Mouse (Mus musculus) hindbrain, embryonic 12.5 days (tissue): Measurements from ENCODE around the gene Ffar3. TPM values are rescaled to one million over a fixed set of nuclear protein-coding genes. Genes with fewer than 3 reads are reported as not detected.

Experiments
- ATAC-seq: fragments of 200-750 bp; cut with Nextera tagmentation; 2 replicates; pipeline ENCODE4 v1.8.0; 2017; ENCODE audit warnings: moderate TSS enrichment; ENCODE audit not compliant: low FRiP score
- H3K27ac ChIP-seq: fragments of 300-500 bp; sonication (generic); 2 replicates; pipeline ENCODE4 v1.5.1; 2016; ENCODE audit warnings: mild to moderate bottlenecking
- H3K27me3 ChIP-seq: fragments of 300-500 bp; sonication (generic); 2 replicates; pipeline ENCODE4 v1.6.1; 2016; ENCODE audit warnings: mild to moderate bottlenecking
- H3K36me3 ChIP-seq: fragments of 300-500 bp; sonication (generic); 2 replicates; pipeline ENCODE4 v1.6.1; 2016; ENCODE audit warnings: mild to moderate bottlenecking
- H3K4me1 ChIP-seq: fragments of 300-500 bp; sonication (generic); 2 replicates; pipeline ENCODE4 v1.6.1; 2016
- H3K4me2 ChIP-seq: fragments of 300-500 bp; sonication (generic); replicated peaks from 2 replicates; pipeline ENCODE4 v1.6.1; 2016; ENCODE audit warnings: mild to moderate bottlenecking
- H3K4me3 ChIP-seq: fragments of 300-500 bp; sonication (generic); 2 replicates; pipeline ENCODE4 v1.5.1; 2016; ENCODE audit warnings: mild to moderate bottlenecking
- H3K9ac ChIP-seq: fragments of 300-500 bp; sonication (generic); 2 replicates; pipeline ENCODE4 v1.6.1; 2016; ENCODE audit warnings: mild to moderate bottlenecking, moderate library complexity
- H3K9me3 ChIP-seq: fragments of 300-500 bp; sonication (generic); replicated peaks from 2 replicates; pipeline ENCODE4 v1.6.1; 2016; ENCODE audit warnings: mild to moderate bottlenecking
- WGBS: fragments of 180-500 bp; shearing (Covaris S2); methylation state at CpG from one replicate; pipeline ENCODE4 v1.1.7; 2016; 5-methylcytosine and 5-hydroxymethylcytosine counted together
- polyA plus RNA-seq: library from polyadenylated mRNA; unstranded; fragments of >200 nt; fragmentation: Nextera tagmentation; extraction: Ambion mirVana; gene quantifications from 2 replicates; pipeline ENCODE4 v1.2.1, GENCODE M21; 2016

Ffar3 gene
- not detected in 2 replicates for polyA plus RNA-seq

- no peak within 1 kb of the TSS for H3K4me3 ChIP-seq
- no peak within 1 kb of the TSS for H3K27ac ChIP-seq
- no peak for ATAC-seq
- H3K9me3 ChIP-seq = no peaks in the 10 kb centered on the region
- H3K36me3 ChIP-seq = no peaks in the 10 kb centered on the region
- H3K4me2 ChIP-seq = no peak within 1 kb of the TSS
- H3K9ac ChIP-seq = no peak within 1 kb of the TSS
- 83% methylated on average over 6 of the region's 6 CpGs for WGBS
- no peaks in the 10 kb centered on the region for H3K4me1 ChIP-seq
- H3K27me3 ChIP-seq = no peaks in the 10 kb centered on the region
These were observed at the start of gene Ffar3 for GRCm38 (mm10) chr7:30856078-30856477. Gene Ffar3 (minus strand): TSS chr7:30856178.

GRCm38 (mm10) chr7:30904042-30904441 lies 48.1 kb upstream of the Ffar3 start:
- H3K4me3 ChIP-seq = no peak overlapping the region
- 43% methylated on average over 4 of the region's 4 CpGs for WGBS
- H3K9me3 ChIP-seq = no peaks in the 10 kb centered on the region
- H3K4me1 ChIP-seq = peaks cover 10% of the 10 kb centered on the region
- no peak overlapping the region for H3K27ac ChIP-seq
- 0 out of 2 replicates have a peak, but pooled peaks cover 3% of the 10 kb centered on the region for H3K27me3 ChIP-seq
- ATAC-seq = no peak
- no peak overlapping the region for H3K9ac ChIP-seq
- no peak overlapping the region for H3K4me2 ChIP-seq
- no peaks in the 10 kb centered on the region for H3K36me3 ChIP-seq

GRCm38 (mm10) chr7:30895217-30895616 lies 39.2 kb upstream of the Ffar3 start:
- 87% methylated on average over 3 of the region's 3 CpGs for WGBS
- H3K4me1 ChIP-seq = no peaks in the 10 kb centered on the region
- no peak overlapping the region for H3K27ac ChIP-seq
- no peak overlapping the region for H3K4me3 ChIP-seq
- no peak for ATAC-seq
- H3K4me2 ChIP-seq = no peak overlapping the region
- H3K9me3 ChIP-seq = no peaks in the 10 kb centered on the region
- no peaks in the 10 kb centered on the region for H3K27me3 ChIP-seq
- H3K9ac ChIP-seq = no peak overlapping the region
- no peaks in the 10 kb centered on the region for H3K36me3 ChIP-seq

- Histone ChIP-seq H3K9me3 (no peaks in the 10 kb centered on the region), H3K27me3 (no peaks in the 10 kb centered on the region), H3K4me3 (no peak overlapping the region), H3K36me3 (no peaks in the 10 kb centered on the region), H3K9ac (no peak overlapping the region), H3K4me2 (no peak overlapping the region), H3K4me1 (no peaks in the 10 kb centered on the region), H3K27ac (no peak overlapping the region)
- WGBS = 51% methylated on average over 3 of the region's 3 CpGs
- ATAC-seq = no peak
These were observed 36.5 kb upstream of the Ffar3 start for GRCm38 (mm10) chr7:30892515-30892914.

GRCm38 (mm10) chr7:30891746-30892145 lies 35.8 kb upstream of the Ffar3 start:
- no peak overlapping the region for H3K9ac ChIP-seq
- no peak overlapping the region for H3K4me3 ChIP-seq
- 87% methylated on average over 9 of the region's 9 CpGs for WGBS
- no peak overlapping the region for H3K4me2 ChIP-seq
- no peaks in the 10 kb centered on the region for H3K36me3 ChIP-seq
- H3K27ac ChIP-seq = no peak overlapping the region
- no peaks in the 10 kb centered on the region for H3K27me3 ChIP-seq
- ATAC-seq = no peak
- no peaks in the 10 kb centered on the region for H3K9me3 ChIP-seq
- no peaks in the 10 kb centered on the region for H3K4me1 ChIP-seq

- H3K9me3 ChIP-seq = no peaks in the 10 kb centered on the region
- no peak overlapping the region for H3K9ac ChIP-seq
- no peak for ATAC-seq
- no peak overlapping the region for H3K4me3 ChIP-seq
- WGBS = 71% methylated on average over 2 of the region's 2 CpGs
- no peak overlapping the region for H3K27ac ChIP-seq
- no peak overlapping the region for H3K4me2 ChIP-seq
- H3K4me1 ChIP-seq = no peaks in the 10 kb centered on the region
- no peaks in the 10 kb centered on the region for H3K36me3 ChIP-seq
- no peaks in the 10 kb centered on the region for H3K27me3 ChIP-seq
These were observed 34.7 kb upstream of the Ffar3 start for GRCm38 (mm10) chr7:30890681-30891080.

- no peak for ATAC-seq
- WGBS = 79% methylated on average over 7 of the region's 7 CpGs
- no peak overlapping the region for H3K9ac ChIP-seq
- H3K27me3 ChIP-seq = no peaks in the 10 kb centered on the region
- no peaks in the 10 kb centered on the region for H3K9me3 ChIP-seq
- no peaks in the 10 kb centered on the region for H3K4me1 ChIP-seq
- no peak overlapping the region for H3K4me2 ChIP-seq
- no peak overlapping the region for H3K27ac ChIP-seq
- no peak overlapping the region for H3K4me3 ChIP-seq
- H3K36me3 ChIP-seq = no peaks in the 10 kb centered on the region
These were observed 32.8 kb upstream of the Ffar3 start for GRCm38 (mm10) chr7:30888786-30889185.

GRCm38 (mm10) chr7:30887568-30888188 lies 31.7 kb upstream of the Ffar3 start:
- ATAC-seq = no peak
- no peaks in the 10 kb centered on the region for H3K9me3 ChIP-seq
- no peak overlapping the region for H3K27ac ChIP-seq
- 83% methylated on average over 14 of the region's 14 CpGs for WGBS
- no peak overlapping the region for H3K4me3 ChIP-seq
- no peaks in the 10 kb centered on the region for H3K4me1 ChIP-seq
- no peak overlapping the region for H3K4me2 ChIP-seq
- H3K9ac ChIP-seq = no peak overlapping the region
- no peaks in the 10 kb centered on the region for H3K36me3 ChIP-seq
- no peaks in the 10 kb centered on the region for H3K27me3 ChIP-seq

GRCm38 (mm10) chr7:30886852-30887251 lies 30.9 kb upstream of the Ffar3 start:
- H3K4me3 ChIP-seq = no peak overlapping the region
- 80% methylated on average over 4 of the region's 4 CpGs for WGBS
- H3K27ac ChIP-seq = no peak overlapping the region
- H3K36me3 ChIP-seq = no peaks in the 10 kb centered on the region
- H3K4me1 ChIP-seq = no peaks in the 10 kb centered on the region
- H3K9me3 ChIP-seq = no peaks in the 10 kb centered on the region
- no peaks in the 10 kb centered on the region for H3K27me3 ChIP-seq
- no peak overlapping the region for H3K4me2 ChIP-seq
- no peak overlapping the region for H3K9ac ChIP-seq
- no peak for ATAC-seq

- Histone ChIP-seq H3K9ac (no peak overlapping the region), H3K36me3 (no peaks in the 10 kb centered on the region), H3K4me1 (no peaks in the 10 kb centered on the region), H3K27me3 (no peaks in the 10 kb centered on the region), H3K4me2 (no peak overlapping the region), H3K4me3 (no peak overlapping the region), H3K9me3 (no peaks in the 10 kb centered on the region), H3K27ac (no peak overlapping the region)
- no peak for ATAC-seq
These were observed 28.1 kb upstream of the Ffar3 start for GRCm38 (mm10) chr7:30884047-30884446.

- no peak overlapping the region for H3K4me3 ChIP-seq
- H3K36me3 ChIP-seq = no peaks in the 10 kb centered on the region
- H3K4me1 ChIP-seq = no peaks in the 10 kb centered on the region
- H3K4me2 ChIP-seq = no peak overlapping the region
- WGBS = 82% methylated on average over 3 of the region's 3 CpGs
- no peak overlapping the region for H3K9ac ChIP-seq
- no peaks in the 10 kb centered on the region for H3K9me3 ChIP-seq
- ATAC-seq = no peak
- H3K27ac ChIP-seq = no peak overlapping the region
- no peaks in the 10 kb centered on the region for H3K27me3 ChIP-seq
These were observed 25.4 kb upstream of the Ffar3 start for GRCm38 (mm10) chr7:30881367-30881766.

- ATAC-seq = no peak
- Histone ChIP-seq H3K4me1 (no peaks in the 10 kb centered on the region), H3K9me3 (no peaks in the 10 kb centered on the region), H3K9ac (no peak within 1 kb of the TSS), H3K27me3 (no peaks in the 10 kb centered on the region), H3K4me2 (no peak within 1 kb of the TSS), H3K36me3 (no peaks in the 10 kb centered on the region), H3K27ac (no peak within 1 kb of the TSS), H3K4me3 (no peak within 1 kb of the TSS)
- WGBS = 76% methylated on average over 7 of the region's 7 CpGs
These were observed 24.2 kb upstream of the Ffar3 start, which contains the start of gene Cd22 for GRCm38 (mm10) chr7:30880176-30880575. Gene Cd22 (minus strand): TSS chr7:30880342.

GRCm38 (mm10) chr7:30878950-30879349 lies 23.0 kb upstream of the Ffar3 start:
- ATAC-seq = no peak
- no peaks in the 10 kb centered on the region for H3K36me3 ChIP-seq
- whole genome bisulfite sequencing = 81% methylated on average over 6 of the region's 6 CpGs

More at GRCm38 (mm10) chr7:30878950-30879349, 23.0 kb upstream of the Ffar3 start:
- Histone ChIP-seq H3K9ac (no peak overlapping the region), H3K4me1 (no peaks in the 10 kb centered on the region), H3K9me3 (no peaks in the 10 kb centered on the region), H3K27me3 (no peaks in the 10 kb centered on the region), H3K4me3 (no peak overlapping the region), H3K27ac (no peak overlapping the region), H3K4me2 (no peak overlapping the region)
